Mouse (Mus musculus): ENCODE measurements around the gene Hk1. TPM values are rescaled to one million over a fixed set of nuclear protein-coding genes. Genes with fewer than 3 reads are reported as not detected.
"Not testable (repeated sequence)": the region's sequence is repeated elsewhere in the genome, so short reads cannot be mapped to it uniquely, and the experiment has no call there.

Hk1 gene
- total and polyA plus RNA-seq, 2 experiments = 1.4 to 1.6 TPM

DNA sequence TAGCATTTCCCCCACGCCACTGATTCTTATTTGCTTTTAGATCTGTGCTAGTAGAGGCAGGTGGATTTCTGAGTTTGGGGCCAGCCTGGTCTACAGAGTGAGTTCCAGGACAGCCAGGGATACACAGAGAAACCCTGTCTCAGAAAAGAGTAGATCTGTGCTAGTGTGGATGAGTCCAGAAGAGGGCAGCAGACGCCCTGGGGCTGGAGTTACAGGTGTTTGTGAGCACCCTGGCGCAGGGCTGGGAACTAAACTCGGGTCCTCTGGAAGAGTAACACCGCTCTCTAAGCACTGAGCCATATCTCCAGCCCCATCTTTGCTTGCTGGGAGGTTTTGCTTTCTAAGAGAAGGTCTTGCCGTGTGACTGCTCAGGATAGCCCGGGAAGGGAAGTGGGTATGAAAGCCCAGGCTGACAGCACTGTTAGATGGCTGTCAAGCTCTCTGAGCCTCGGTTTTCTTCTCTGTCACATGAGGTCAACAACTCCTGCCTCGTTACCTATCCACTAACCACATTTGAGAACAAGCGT is 50.8 kb downstream of the Hk1 start:
- H3K79me2 ChIP-seq (ENCODE audit: control insufficient read depth, insufficient read depth, low read length) = no peaks in the 10 kb centered on the region; the same call in 1 of the 2 replicates
- H3K36me3 ChIP-seq (ENCODE audit: control insufficient read depth, insufficient read depth, low read length) = no peaks in the 10 kb centered on the region
- no peak overlapping the region for H3K9ac ChIP-seq (ENCODE audit: low read depth, low read length)
- WGBS = 85% methylated on average over 10 of the region's 10 CpGs
- no peak overlapping the region for H3K27ac ChIP-seq (replicated peaks; ENCODE audit: insufficient read depth, low read depth, low read length)
- no peaks in the 10 kb centered on the region for H3K4me1 ChIP-seq (ENCODE audit: control insufficient read depth, insufficient read depth, low read length)
- no peak overlapping the region for H3K4me3 ChIP-seq (ENCODE audit: insufficient read depth, low read depth, low read length)
- no peak for DNase-seq (ENCODE audit: extremely low read depth, low read depth, low spot score)
- no peaks in the 10 kb centered on the region for H3K27me3 ChIP-seq (ENCODE audit: control insufficient read depth, insufficient read depth, low read length)
- TF ChIP-seq POLR2A (IDR thresholded peaks at IDR 0.05; ENCODE audit: extremely low read depth, insufficient read depth, low read length) (no peak), CTCF (IDR thresholded peaks at IDR 0.05; ENCODE audit: low read depth, low read length) (no peak)

GRCm38 (mm10) chr10:62327572-62328317 is 52.0 kb downstream of the Hk1 start:
- H3K27ac ChIP-seq (replicated peaks; ENCODE audit: insufficient read depth, low read depth, low read length) = no peak overlapping the region
- H3K27me3 ChIP-seq (ENCODE audit: control insufficient read depth, insufficient read depth, low read length) = no peaks in the 10 kb centered on the region
- DNase-seq (ENCODE audit: extremely low read depth, low read depth, low spot score) = no peak
- H3K4me3 ChIP-seq (ENCODE audit: insufficient read depth, low read depth, low read length) = no peak overlapping the region; the same call in 1 of the 2 replicates
- H3K79me2 ChIP-seq (ENCODE audit: control insufficient read depth, insufficient read depth, low read length) = no peaks in the 10 kb centered on the region; the same call in 1 of the 2 replicates
- H3K9ac ChIP-seq (ENCODE audit: low read depth, low read length) = 0 out of 2 replicates have a peak overlapping the region, but pooled peaks have one; percentile 18
- WGBS = 59% methylated on average over 23 of the region's 23 CpGs
- H3K36me3 ChIP-seq (ENCODE audit: control insufficient read depth, insufficient read depth, low read length) = no peaks in the 10 kb centered on the region
- no peak for TF ChIP-seq POLR2A (IDR thresholded peaks at IDR 0.05; ENCODE audit: extremely low read depth, insufficient read depth, low read length)
- TF ChIP-seq CTCF (IDR thresholded peaks at IDR 0.05; ENCODE audit: low read depth, low read length) = no peak
- H3K4me1 ChIP-seq (ENCODE audit: control insufficient read depth, insufficient read depth, low read length) = no peaks in the 10 kb centered on the region

DNA sequence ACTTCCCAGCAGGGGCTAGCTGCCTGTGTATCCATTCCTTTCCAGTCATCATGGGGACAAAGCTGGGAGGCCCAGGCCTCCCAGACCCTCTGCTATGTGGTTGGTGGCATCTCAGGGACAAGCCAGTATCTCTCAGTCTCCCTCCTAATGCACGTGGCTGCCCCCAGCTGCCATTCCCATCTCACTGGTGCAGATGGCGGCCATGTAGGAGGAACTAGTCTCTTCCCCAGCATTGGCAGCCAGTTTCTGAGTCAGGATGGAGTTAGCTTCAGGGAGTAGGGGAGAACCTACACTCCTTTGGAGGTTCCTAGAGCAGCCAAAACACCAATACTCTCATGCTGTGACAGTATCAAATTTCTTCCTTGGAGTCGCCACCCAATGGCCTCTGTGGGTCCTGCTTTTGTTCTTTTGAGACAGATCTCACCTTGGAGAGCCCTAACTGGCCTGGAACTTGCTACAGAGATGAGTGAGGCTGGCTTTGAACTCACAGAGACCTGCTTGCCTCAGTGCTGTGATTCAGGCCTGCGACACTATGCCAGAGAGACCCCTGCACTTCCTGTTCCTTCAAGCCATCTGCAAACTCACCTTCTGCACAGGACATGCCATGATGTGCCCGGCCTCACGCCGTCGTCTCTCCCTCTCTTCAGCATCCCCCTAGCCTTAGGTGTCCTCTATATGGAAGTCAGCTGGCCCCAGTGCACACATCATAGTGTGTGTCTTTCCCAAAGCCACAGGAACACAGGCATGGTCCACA is 52.7 kb downstream of the Hk1 start:
- no peak overlapping the region for H3K4me3 ChIP-seq (ENCODE audit: insufficient read depth, low read depth, low read length)

GRCm38 (mm10) chr10:62326002-62326401 is 53.7 kb downstream of the Hk1 start:
- Histone ChIP-seq H3K36me3 (ENCODE audit: control insufficient read depth, insufficient read depth, low read length) (no peaks in the 10 kb centered on the region), H3K79me2 (ENCODE audit: control insufficient read depth, insufficient read depth, low read length) (no peaks in the 10 kb centered on the region; the same call in 1 of the 2 replicates), H3K27me3 (ENCODE audit: control insufficient read depth, insufficient read depth, low read length) (no peaks in the 10 kb centered on the region), H3K4me1 (ENCODE audit: control insufficient read depth, insufficient read depth, low read length) (no peaks in the 10 kb centered on the region), H3K27ac (replicated peaks; ENCODE audit: insufficient read depth, low read depth, low read length) (no peak overlapping the region), H3K9ac (ENCODE audit: low read depth, low read length) (no peak overlapping the region), H3K4me3 (ENCODE audit: insufficient read depth, low read depth, low read length) (no peak overlapping the region)
- TF ChIP-seq CTCF (IDR thresholded peaks at IDR 0.05; ENCODE audit: low read depth, low read length) (no peak), POLR2A (IDR thresholded peaks at IDR 0.05; ENCODE audit: extremely low read depth, insufficient read depth, low read length) (no peak)
- DNase-seq (ENCODE audit: extremely low read depth, low read depth, low spot score) = no peak
- WGBS = 83% methylated on average over 8 of the region's 8 CpGs

More for the DNA sequence above, 52.7 kb downstream of the Hk1 start:
- H3K79me2 ChIP-seq (ENCODE audit: control insufficient read depth, insufficient read depth, low read length) = no peaks in the 10 kb centered on the region; the same call in 1 of the 2 replicates
- no peak for DNase-seq (ENCODE audit: extremely low read depth, low read depth, low spot score)
- no peaks in the 10 kb centered on the region for H3K4me1 ChIP-seq (ENCODE audit: control insufficient read depth, insufficient read depth, low read length)
- no peaks in the 10 kb centered on the region for H3K36me3 ChIP-seq (ENCODE audit: control insufficient read depth, insufficient read depth, low read length)
- WGBS = 75% methylated on average over 8 of the region's 8 CpGs
- no peaks in the 10 kb centered on the region for H3K27me3 ChIP-seq (ENCODE audit: control insufficient read depth, insufficient read depth, low read length)
- no peak overlapping the region for H3K27ac ChIP-seq (replicated peaks; ENCODE audit: insufficient read depth, low read depth, low read length)
- no peak for TF ChIP-seq CTCF (IDR thresholded peaks at IDR 0.05; ENCODE audit: low read depth, low read length)
- TF ChIP-seq POLR2A (IDR thresholded peaks at IDR 0.05; ENCODE audit: extremely low read depth, insufficient read depth, low read length) = no peak
- H3K9ac ChIP-seq (ENCODE audit: low read depth, low read length) = no peak overlapping the region

DNA sequence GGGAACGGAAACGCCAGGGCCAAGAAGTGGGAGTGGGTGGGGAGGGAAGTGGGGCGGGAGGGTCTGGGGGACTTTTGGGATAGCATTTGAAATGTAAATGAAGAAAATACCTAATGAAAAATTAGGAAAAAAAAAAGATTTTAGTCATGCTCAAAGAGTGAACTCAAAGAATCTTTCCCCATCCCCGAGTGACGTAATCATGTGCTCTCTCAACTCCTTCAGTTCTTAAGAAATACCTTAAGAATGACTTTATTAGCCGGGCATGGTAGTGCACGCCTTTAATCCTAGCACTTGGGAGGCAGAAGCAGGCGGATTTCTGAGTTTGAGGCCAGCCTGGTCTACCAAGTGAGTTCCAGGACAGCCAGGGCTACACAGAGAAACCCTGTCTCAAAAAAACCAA is 56.9 kb downstream of the Hk1 start:
- not testable (repeated sequence) for H3K36me3 ChIP-seq (ENCODE audit: control insufficient read depth, insufficient read depth, low read length); H3K4me1 ChIP-seq (ENCODE audit: control insufficient read depth, insufficient read depth, low read length); H3K9ac ChIP-seq (ENCODE audit: low read depth, low read length); H3K27ac ChIP-seq (replicated peaks; ENCODE audit: insufficient read depth, low read depth, low read length); H3K27me3 ChIP-seq (ENCODE audit: control insufficient read depth, insufficient read depth, low read length); H3K79me2 ChIP-seq (ENCODE audit: control insufficient read depth, insufficient read depth, low read length); DNase-seq (ENCODE audit: extremely low read depth, low read depth, low spot score); H3K4me3 ChIP-seq (ENCODE audit: insufficient read depth, low read depth, low read length)
- WGBS = 90% methylated on average over 8 of the region's 8 CpGs
